Mouse (Mus musculus): ENCODE measurements around the gene Dnase1.

The Dnase1 gene

DNA sequence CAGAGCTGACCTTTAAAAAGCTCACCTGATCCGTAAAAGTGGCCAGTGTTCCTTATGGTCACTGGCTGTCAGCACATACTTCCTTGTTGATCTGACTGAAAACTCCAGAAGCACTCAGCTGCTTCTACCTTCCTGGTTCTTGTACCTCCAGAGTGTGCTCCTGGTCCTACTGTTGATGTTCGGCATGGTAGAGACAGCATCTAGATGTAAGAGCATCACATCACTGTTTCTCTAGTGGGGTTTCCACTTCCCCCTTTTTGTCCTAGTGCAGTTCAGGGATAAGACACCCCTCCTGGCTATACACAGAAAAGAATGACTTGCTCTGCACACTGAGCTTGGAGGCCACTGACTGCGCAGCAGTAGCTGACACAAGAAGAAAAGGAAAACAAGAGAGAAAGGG lies 2.3 kb upstream of the Dnase1 start:
- H3K9me3 ChIP-seq (ENCODE audit: low read length) = no peaks in the 10 kb centered on the region
- peaks cover 61% of the 10 kb centered on the region for H3K36me3 ChIP-seq (ENCODE audit: insufficient read depth, low read length)
- peaks cover 87% of the 10 kb centered on the region for H3K4me1 ChIP-seq (replicated peaks; ENCODE audit: low read depth, low read length)
- H3K27me3 ChIP-seq (ENCODE audit: insufficient read depth, low read length) = no peaks in the 10 kb centered on the region
- no peak overlapping the region for H3K4me3 ChIP-seq (replicated peaks; ENCODE audit: low read length)
- TF ChIP-seq POU5F1 (IDR thresholded peaks at IDR 0.05; ENCODE audit: borderline replicate concordance, low read length) = no peak
- no peak for TF ChIP-seq CTCF (conservative IDR thresholded peaks at IDR 0.05; ENCODE audit: low read length)
- no peak for TF ChIP-seq NANOG (IDR thresholded peaks at IDR 0.05; ENCODE audit: borderline replicate concordance, low read length)

- H3K36me3 ChIP-seq (ENCODE audit: insufficient read depth, low read length) = peaks cover 72% of the 10 kb centered on the region
- H3K9me3 ChIP-seq (ENCODE audit: low read length) = no peaks in the 10 kb centered on the region
- no peaks in the 10 kb centered on the region for H3K27me3 ChIP-seq (ENCODE audit: insufficient read depth, low read length)
- H3K4me3 ChIP-seq (replicated peaks; ENCODE audit: low read length) = no peak overlapping the region
- no peak for TF ChIP-seq CTCF (conservative IDR thresholded peaks at IDR 0.05; ENCODE audit: low read length)
- TF ChIP-seq NANOG (IDR thresholded peaks at IDR 0.05; ENCODE audit: borderline replicate concordance, low read length) = no peak
- no peak for TF ChIP-seq POU5F1 (IDR thresholded peaks at IDR 0.05; ENCODE audit: borderline replicate concordance, low read length)
- H3K4me1 ChIP-seq (replicated peaks; ENCODE audit: low read depth, low read length) = peaks cover 77% of the 10 kb centered on the region
Observed at GRCm38 (mm10) chr16:4035575-4035974, 1.2 kb upstream of the Dnase1 start.

DNA sequence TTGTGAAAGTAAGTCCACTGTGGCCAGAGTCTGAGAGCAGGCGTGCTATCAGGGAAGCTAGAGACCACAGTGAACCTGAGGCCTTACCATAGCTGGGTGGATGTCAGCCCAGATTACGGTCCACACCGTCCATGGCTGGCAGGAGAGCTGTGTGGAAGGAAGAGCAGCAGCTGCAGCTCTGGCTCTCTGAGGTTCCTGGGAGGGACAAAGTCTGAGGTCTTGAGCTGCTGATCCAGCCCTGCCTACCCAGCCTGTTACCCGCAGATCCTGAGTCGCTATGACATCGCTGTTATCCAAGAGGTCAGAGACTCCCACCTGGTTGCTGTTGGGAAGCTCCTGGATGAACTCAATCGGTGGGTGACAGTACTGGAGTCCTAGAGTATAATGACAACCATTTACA lies 948 bp downstream of the Dnase1 start:
- peaks cover 68% of the 10 kb centered on the region for H3K4me1 ChIP-seq (replicated peaks; ENCODE audit: low read depth, low read length)
- no peak overlapping the region for H3K4me3 ChIP-seq (replicated peaks; ENCODE audit: low read length)
- TF ChIP-seq NANOG (IDR thresholded peaks at IDR 0.05; ENCODE audit: borderline replicate concordance, low read length) (no peak), CTCF (conservative IDR thresholded peaks at IDR 0.05; ENCODE audit: low read length) (no peak), POU5F1 (IDR thresholded peaks at IDR 0.05; ENCODE audit: borderline replicate concordance, low read length) (no peak)
- peaks cover 93% of the 10 kb centered on the region for H3K36me3 ChIP-seq (ENCODE audit: insufficient read depth, low read length)
- H3K27me3 ChIP-seq (ENCODE audit: insufficient read depth, low read length) = no peaks in the 10 kb centered on the region
- H3K9me3 ChIP-seq (ENCODE audit: low read length) = no peaks in the 10 kb centered on the region

DNA sequence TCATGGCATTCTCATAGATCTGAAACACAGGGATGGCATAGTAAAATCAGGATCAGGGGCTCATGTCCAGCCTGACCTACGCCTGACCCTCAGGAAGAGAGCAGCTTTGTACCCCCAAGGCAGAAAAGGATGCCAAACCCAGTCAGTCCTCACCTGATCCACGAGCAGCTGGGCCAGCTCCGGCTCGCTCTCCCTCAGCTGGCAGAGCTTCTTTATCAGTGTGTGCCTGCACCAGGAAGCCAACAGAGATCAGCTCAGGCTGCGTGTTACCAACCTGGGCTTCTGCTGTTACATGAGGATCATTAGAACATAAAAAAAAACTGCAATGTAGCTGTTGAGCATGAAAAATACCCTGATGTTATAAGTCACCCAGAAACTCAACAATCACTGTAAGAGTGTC lies 3.5 kb downstream of the Dnase1 start:
- Histone ChIP-seq H3K36me3 (ENCODE audit: insufficient read depth, low read length) (peaks cover 99% of the 10 kb centered on the region), H3K4me1 (replicated peaks; ENCODE audit: low read depth, low read length) (peaks cover 47% of the 10 kb centered on the region), H3K9me3 (ENCODE audit: low read length) (no peaks in the 10 kb centered on the region), H3K4me3 (replicated peaks; ENCODE audit: low read length) (no peak overlapping the region), H3K27me3 (ENCODE audit: insufficient read depth, low read length) (no peaks in the 10 kb centered on the region)
- TF ChIP-seq NANOG (IDR thresholded peaks at IDR 0.05; ENCODE audit: borderline replicate concordance, low read length) = no peak
- TF ChIP-seq POU5F1 (IDR thresholded peaks at IDR 0.05; ENCODE audit: borderline replicate concordance, low read length) = no peak
- TF ChIP-seq CTCF (conservative IDR thresholded peaks at IDR 0.05; ENCODE audit: low read length) = no peak

DNA sequence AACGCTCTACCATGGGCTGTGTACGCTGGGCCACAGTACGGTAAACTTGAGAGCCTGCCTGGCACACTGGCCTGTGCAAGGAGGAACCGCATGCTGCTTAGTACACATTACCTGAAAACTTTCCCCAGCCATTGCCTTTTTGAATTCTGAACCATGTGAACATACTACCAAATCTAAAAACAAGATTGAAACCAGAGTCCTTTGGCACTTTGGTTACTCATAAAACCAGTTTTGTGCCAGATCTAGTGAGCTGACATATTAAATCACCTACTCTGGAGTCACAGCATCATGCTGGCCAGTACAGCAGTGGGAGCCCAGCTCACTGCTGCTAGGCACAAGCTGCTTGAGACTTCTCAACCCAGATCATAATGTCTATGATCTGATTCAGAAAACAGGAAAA lies 4.9 kb downstream of the Dnase1 start:
- Histone ChIP-seq H3K4me1 (replicated peaks; ENCODE audit: low read depth, low read length) (peaks cover 32% of the 10 kb centered on the region), H3K4me3 (replicated peaks; ENCODE audit: low read length) (no peak overlapping the region), H3K9me3 (ENCODE audit: low read length) (no peaks in the 10 kb centered on the region), H3K27me3 (ENCODE audit: insufficient read depth, low read length) (no peaks in the 10 kb centered on the region), H3K36me3 (ENCODE audit: insufficient read depth, low read length) (peaks cover 100% of the 10 kb centered on the region)
- no peak for TF ChIP-seq POU5F1 (IDR thresholded peaks at IDR 0.05; ENCODE audit: borderline replicate concordance, low read length)
- TF ChIP-seq NANOG (IDR thresholded peaks at IDR 0.05; ENCODE audit: borderline replicate concordance, low read length) = no peak
- no peak for TF ChIP-seq CTCF (conservative IDR thresholded peaks at IDR 0.05; ENCODE audit: low read length)

DNA sequence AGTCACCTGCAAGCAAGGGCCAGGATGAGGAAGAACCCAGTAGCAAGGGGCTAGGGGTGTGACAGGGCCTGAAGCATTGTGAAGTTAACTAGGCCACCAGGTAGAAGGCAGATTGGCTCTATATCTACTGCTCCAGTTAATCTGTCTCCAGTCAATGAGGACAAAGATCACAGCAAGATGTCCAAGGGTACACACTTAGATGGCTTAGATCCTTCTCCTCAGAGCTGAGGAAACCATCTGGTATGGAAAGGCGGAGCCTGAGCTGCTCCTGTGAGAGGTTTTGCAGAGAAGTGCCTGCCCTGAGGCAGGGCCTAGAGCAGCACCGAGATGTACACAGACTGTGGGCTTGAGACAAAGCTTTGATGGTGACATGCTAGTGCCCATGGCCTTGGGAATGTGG lies 7.4 kb downstream of the Dnase1 start:
- no peak for TF ChIP-seq POU5F1 (IDR thresholded peaks at IDR 0.05; ENCODE audit: borderline replicate concordance, low read length)
- no peak for TF ChIP-seq CTCF (conservative IDR thresholded peaks at IDR 0.05; ENCODE audit: low read length)
- TF ChIP-seq NANOG (IDR thresholded peaks at IDR 0.05; ENCODE audit: borderline replicate concordance, low read length) = no peak
- no peaks in the 10 kb centered on the region for H3K27me3 ChIP-seq (ENCODE audit: insufficient read depth, low read length)
- H3K9me3 ChIP-seq (ENCODE audit: low read length) = no peaks in the 10 kb centered on the region
- no peak overlapping the region for H3K4me3 ChIP-seq (replicated peaks; ENCODE audit: low read length)
- H3K36me3 ChIP-seq (ENCODE audit: insufficient read depth, low read length) = peaks cover 100% of the 10 kb centered on the region
- peaks cover 8% of the 10 kb centered on the region; the same call in 1 of the 2 replicates for H3K4me1 ChIP-seq (replicated peaks; ENCODE audit: low read depth, low read length)

DNA sequence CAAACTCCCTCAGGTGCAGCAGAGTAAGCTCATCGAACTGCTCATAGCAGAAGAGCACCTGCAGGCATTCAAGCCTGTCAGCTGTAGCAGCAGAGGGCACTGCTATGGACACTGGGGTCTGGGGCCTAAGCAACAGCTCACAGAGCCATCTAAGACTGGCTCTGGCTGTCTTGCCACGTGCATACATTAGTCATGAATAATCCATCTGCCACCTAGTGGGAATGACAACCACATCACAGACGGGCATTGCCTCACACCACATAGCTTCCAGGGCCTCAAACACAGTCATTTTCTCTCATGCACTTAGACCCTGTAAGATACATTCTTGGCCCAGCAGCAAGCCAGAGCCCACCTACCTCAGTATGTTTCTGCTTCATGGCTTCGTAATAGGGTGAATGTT lies 8.8 kb downstream of the Dnase1 start:
- H3K4me1 ChIP-seq (replicated peaks; ENCODE audit: low read depth, low read length) = peaks cover 9% of the 10 kb centered on the region; the same call in 1 of the 2 replicates
- peaks cover 100% of the 10 kb centered on the region for H3K36me3 ChIP-seq (ENCODE audit: insufficient read depth, low read length)
- TF ChIP-seq CTCF (conservative IDR thresholded peaks at IDR 0.05; ENCODE audit: low read length) = no peak
- TF ChIP-seq POU5F1 (IDR thresholded peaks at IDR 0.05; ENCODE audit: borderline replicate concordance, low read length) = no peak
- no peak for TF ChIP-seq NANOG (IDR thresholded peaks at IDR 0.05; ENCODE audit: borderline replicate concordance, low read length)
- H3K9me3 ChIP-seq (ENCODE audit: low read length) = no peaks in the 10 kb centered on the region
- no peaks in the 10 kb centered on the region for H3K27me3 ChIP-seq (ENCODE audit: insufficient read depth, low read length)
- H3K4me3 ChIP-seq (replicated peaks; ENCODE audit: low read length) = no peak overlapping the region

DNA sequence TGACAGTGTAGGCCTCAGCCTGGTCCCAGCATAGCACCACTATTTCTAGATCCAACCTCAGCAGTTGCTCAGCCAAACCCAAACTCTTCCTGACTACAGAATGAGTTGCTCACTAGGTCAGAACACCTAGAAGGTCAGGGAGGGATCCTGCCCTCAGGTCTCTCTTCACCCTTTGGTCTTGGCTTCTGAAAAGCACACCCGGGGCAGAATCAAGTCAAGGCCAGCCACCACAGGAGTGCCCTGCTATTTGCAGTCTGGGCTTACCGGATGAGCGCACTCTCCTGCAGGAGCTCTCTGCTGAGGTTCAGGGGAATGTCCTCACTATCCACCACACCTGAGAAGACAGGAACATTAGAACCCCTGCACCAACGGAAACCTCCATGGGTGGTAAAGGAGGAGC lies 15.9 kb downstream of the Dnase1 start:
- peaks cover 25% of the 10 kb centered on the region for H3K4me1 ChIP-seq (replicated peaks; ENCODE audit: low read depth, low read length)
- H3K27me3 ChIP-seq (ENCODE audit: insufficient read depth, low read length) = no peaks in the 10 kb centered on the region
- H3K4me3 ChIP-seq (replicated peaks; ENCODE audit: low read length) = no peak overlapping the region
- H3K36me3 ChIP-seq (ENCODE audit: insufficient read depth, low read length) = peaks cover 97% of the 10 kb centered on the region
- TF ChIP-seq CTCF (conservative IDR thresholded peaks at IDR 0.05; ENCODE audit: low read length) (no peak), NANOG (IDR thresholded peaks at IDR 0.05; ENCODE audit: borderline replicate concordance, low read length) (no peak)
- H3K9me3 ChIP-seq (ENCODE audit: low read length) = no peaks in the 10 kb centered on the region

DNA sequence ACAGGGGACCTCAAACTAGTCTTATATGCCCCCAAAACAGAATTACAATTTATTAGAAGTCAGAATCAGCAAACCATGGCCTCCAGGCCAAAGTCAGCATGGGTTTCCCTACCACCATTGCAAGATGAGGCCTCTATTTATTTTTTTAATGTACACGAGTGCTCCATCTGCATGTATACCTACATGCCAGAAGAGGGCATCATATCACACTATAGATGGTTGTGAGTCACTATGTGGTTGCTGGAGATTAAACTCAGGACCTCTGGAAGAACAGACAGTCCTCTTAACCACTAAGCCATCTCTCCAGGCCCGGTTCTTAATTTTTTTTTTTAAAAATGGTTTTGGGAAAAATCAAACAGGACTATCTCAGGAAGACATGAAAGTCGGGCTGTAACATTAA lies 17.1 kb downstream of the Dnase1 start:
- H3K9me3 ChIP-seq (ENCODE audit: low read length) = no peaks in the 10 kb centered on the region
- H3K4me3 ChIP-seq (replicated peaks; ENCODE audit: low read length) = no peak overlapping the region
- H3K4me1 ChIP-seq (replicated peaks; ENCODE audit: low read depth, low read length) = peaks cover 32% of the 10 kb centered on the region
- TF ChIP-seq NANOG (IDR thresholded peaks at IDR 0.05; ENCODE audit: borderline replicate concordance, low read length) (no peak), CTCF (conservative IDR thresholded peaks at IDR 0.05; ENCODE audit: low read length) (no peak), POU5F1 (IDR thresholded peaks at IDR 0.05; ENCODE audit: borderline replicate concordance, low read length) (no peak)
- peaks cover 97% of the 10 kb centered on the region for H3K36me3 ChIP-seq (ENCODE audit: insufficient read depth, low read length)
- no peaks in the 10 kb centered on the region for H3K27me3 ChIP-seq (ENCODE audit: insufficient read depth, low read length)
